Mouse (Mus musculus) small intestine, adult 2 months (tissue): ENCODE measurements around the gene Frrs1l. TPM values are rescaled to one million over a fixed set of nuclear protein-coding genes. Genes with fewer than 3 reads are reported as not detected.
A peak's percentile ranks its signal among the peaks of the same experiment; 100 is the strongest.

Experiments used
- H3K27ac ChIP-seq: fragments of 200-500 bp; 2 replicates; pipeline ENCODE4 v1.5.1; 2012; ENCODE audit warnings: low read depth, low read length, control low read depth, inconsistent platforms; ENCODE audit not compliant: insufficient read depth
- H3K27me3 ChIP-seq: fragments of 200-500 bp; 2 replicates; pipeline ENCODE4 v1.6.1; 2012; ENCODE audit warnings: mild to moderate bottlenecking, moderate library complexity, low read length, inconsistent platforms; ENCODE audit not compliant: control insufficient read depth, insufficient read depth
- H3K36me3 ChIP-seq: fragments of 200-500 bp; 2 replicates; pipeline ENCODE4 v1.6.1; 2012; ENCODE audit warnings: mild to moderate bottlenecking, low read length, control low read depth, inconsistent platforms; ENCODE audit not compliant: control insufficient read depth, insufficient read depth
- H3K4me1 ChIP-seq: fragments of 200-500 bp; 2 replicates; pipeline ENCODE4 v1.6.1; 2012; ENCODE audit warnings: low read length, inconsistent platforms, mixed read lengths; ENCODE audit not compliant: control insufficient read depth, insufficient read depth, insufficient read length
- H3K4me3 ChIP-seq: fragments of 200-500 bp; 2 replicates; pipeline ENCODE4 v1.5.1; 2012; ENCODE audit warnings: low read depth, mild to moderate bottlenecking, control low read depth, inconsistent platforms, low read length, moderate library complexity
- CTCF ChIP-seq: fragments of 200-500 bp; IDR thresholded peaks from 2 replicates; pipeline ENCODE4 v1.5.1; 2012; ENCODE audit warnings: low read depth, mild to moderate bottlenecking, control low read depth, inconsistent platforms, low read length, moderate library complexity, mixed read lengths; ENCODE audit not compliant: insufficient replicate concordance, insufficient read length; ENCODE audit errors: extremely low read depth
- POLR2A ChIP-seq: fragments of 200-500 bp; IDR thresholded peaks from 2 replicates; pipeline ENCODE4 v1.6.1; 2012; ENCODE audit warnings: low read depth, mild to moderate bottlenecking, control low read depth, inconsistent platforms, low read length, moderate library complexity
- WGBS: fragments of 180-500 bp; shearing (Covaris S2); methylation state at CpG from one replicate; pipeline ENCODE4 v1.1.7; 2018; 5-methylcytosine and 5-hydroxymethylcytosine counted together
- polyA plus RNA-seq: library from polyadenylated mRNA; depleted of rRNA; stranded (reverse); fragments of >200 nt; gene quantifications from 2 replicates; pipeline ENCODE4 v1.2.3, GENCODE M21; 2012

Frrs1l gene
- polyA plus RNA-seq, 1 experiment, result 0.01 TPM

DNA sequence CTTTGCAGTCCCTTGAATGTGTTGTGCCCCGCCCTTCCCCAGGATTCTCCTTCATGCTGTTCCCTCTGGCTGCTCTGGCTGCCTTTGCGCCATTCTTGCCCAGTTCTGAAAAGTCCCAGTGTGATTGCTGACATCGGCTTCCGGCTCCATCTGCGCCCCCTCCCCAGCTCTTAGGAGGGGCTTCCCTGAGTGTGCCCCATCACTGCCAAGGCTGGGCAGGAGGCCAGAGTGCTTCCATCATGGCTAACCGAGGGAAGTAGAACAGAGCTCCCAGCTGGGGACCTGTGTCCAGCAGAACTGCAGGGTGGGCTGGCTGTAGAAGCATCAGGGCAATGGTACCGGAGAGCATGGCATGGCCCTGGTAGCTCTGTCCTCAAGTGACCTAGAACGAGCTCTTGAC lies 14.8 kb upstream of the Frrs1l start:
- Histone ChIP-seq H3K36me3 (no peaks in the 10 kb centered on the region), H3K27me3 (no peaks in the 10 kb centered on the region), H3K4me3 (no peak overlapping the region), H3K27ac (no peak overlapping the region), H3K4me1 (no peaks in the 10 kb centered on the region)
- WGBS, result 72% methylated on average over 8 of the region's 8 CpGs
- TF ChIP-seq POLR2A (no peak), CTCF (no peak)

DNA sequence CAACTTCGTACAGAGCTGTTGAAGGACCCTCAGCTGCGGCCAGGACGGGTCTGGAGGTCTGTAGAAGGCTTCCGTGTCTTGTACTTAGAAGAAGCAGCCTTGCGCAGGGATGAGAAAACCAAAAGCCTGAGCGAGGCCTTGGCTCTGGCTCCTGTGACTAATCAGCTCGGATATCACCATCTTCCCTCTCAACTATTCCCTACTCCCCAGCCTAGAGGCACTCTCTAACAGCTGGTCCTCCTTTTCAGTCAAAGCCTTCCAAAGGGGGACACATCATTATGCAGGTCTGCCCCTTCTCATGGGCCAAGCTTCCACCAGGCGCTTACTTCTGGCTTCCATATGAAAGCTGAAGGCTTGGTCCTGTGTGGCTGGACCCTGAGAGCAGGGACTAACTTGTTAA lies 13.7 kb upstream of the Frrs1l start:
- Histone ChIP-seq H3K27me3 (no peaks in the 10 kb centered on the region), H3K27ac (no peak overlapping the region), H3K4me1 (no peaks in the 10 kb centered on the region), H3K36me3 (no peaks in the 10 kb centered on the region), H3K4me3 (no peak overlapping the region)
- TF ChIP-seq POLR2A (no peak), CTCF (no peak)
- 89% methylated on average over 8 of the region's 8 CpGs for WGBS

DNA sequence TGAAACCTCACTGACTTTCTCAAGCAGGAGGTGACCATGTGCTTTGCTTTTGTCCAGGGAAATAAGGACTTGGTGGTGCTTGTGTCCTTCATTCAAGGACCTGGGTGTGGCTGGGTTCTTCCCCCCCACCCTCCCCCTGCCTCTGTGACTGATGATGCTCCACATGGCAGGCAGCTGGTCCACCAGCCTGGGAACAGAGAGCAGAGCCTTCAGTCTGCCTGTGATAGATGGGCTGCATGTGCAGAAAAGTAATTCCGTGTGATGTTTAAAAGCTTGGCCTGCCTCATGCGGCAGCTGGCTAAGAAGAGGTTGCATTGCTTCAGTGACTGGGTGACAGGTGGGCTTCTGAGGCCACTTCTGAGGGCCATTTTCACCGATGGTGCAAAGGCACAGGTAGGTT lies 12.6 kb upstream of the Frrs1l start:
- no peaks in the 10 kb centered on the region for H3K4me1 ChIP-seq
- no peak for TF ChIP-seq POLR2A
- no peak for TF ChIP-seq CTCF
- H3K36me3 ChIP-seq, result no peaks in the 10 kb centered on the region
- no peak overlapping the region for H3K4me3 ChIP-seq
- 58% methylated on average over 3 of the region's 3 CpGs for WGBS
- no peak overlapping the region for H3K27ac ChIP-seq
- no peaks in the 10 kb centered on the region for H3K27me3 ChIP-seq

DNA sequence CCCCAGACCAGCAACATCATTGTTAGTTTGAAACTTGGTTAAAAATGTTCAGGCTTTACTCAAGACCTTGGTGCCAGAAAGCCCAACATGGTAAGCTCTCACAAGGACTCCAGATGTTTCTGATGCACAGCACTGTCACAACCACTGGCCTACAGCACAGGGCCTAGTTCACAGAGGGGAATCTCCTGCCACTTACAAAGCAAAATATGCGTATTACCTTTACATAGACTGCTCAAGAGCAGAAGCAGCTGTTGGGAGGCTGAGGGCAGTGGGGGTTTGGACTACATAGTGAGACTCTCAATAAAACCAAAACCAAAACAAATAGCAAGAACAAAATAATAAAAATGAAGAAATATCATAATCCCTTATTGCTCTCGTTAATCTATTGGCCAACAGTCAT lies 11.2 kb upstream of the Frrs1l start:
- Histone ChIP-seq H3K4me1 (no peaks in the 10 kb centered on the region), H3K36me3 (no peaks in the 10 kb centered on the region), H3K27me3 (no peaks in the 10 kb centered on the region), H3K27ac (no peak overlapping the region), H3K4me3 (no peak overlapping the region)
- WGBS, result 91% methylated on average over 2 of the region's 2 CpGs
- no peak for TF ChIP-seq CTCF
- TF ChIP-seq POLR2A, result no peak

DNA sequence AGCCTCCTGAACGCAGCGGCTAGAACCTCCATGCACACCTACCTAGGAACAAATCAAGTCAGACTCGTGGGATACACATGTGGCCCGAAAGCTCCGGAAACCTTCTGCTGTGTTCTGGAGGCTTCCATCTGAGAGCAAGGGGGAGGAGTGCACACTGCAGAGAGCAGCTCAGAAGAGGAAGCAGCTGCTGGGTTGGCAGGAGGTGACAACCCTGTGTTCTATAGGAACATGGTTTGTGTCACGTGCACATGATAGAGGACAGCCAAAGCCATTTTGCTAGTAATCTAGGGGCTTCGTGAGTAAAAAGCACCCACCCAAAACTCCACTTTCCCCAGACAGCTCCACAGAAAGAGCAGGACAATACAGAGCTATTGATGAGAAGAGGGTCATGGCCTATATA lies 3.1 kb upstream of the Frrs1l start:
- no peaks in the 10 kb centered on the region for H3K36me3 ChIP-seq
- TF ChIP-seq CTCF, result no peak
- TF ChIP-seq POLR2A, result no peak
- WGBS, result 75% methylated on average over 7 of the region's 7 CpGs
- no peak overlapping the region for H3K4me3 ChIP-seq
- peaks cover 28% of the 10 kb centered on the region for H3K27me3 ChIP-seq
- no peak overlapping the region for H3K27ac ChIP-seq
- H3K4me1 ChIP-seq, result peaks cover 2% of the 10 kb centered on the region; the same call in 1 of the 2 replicates

DNA sequence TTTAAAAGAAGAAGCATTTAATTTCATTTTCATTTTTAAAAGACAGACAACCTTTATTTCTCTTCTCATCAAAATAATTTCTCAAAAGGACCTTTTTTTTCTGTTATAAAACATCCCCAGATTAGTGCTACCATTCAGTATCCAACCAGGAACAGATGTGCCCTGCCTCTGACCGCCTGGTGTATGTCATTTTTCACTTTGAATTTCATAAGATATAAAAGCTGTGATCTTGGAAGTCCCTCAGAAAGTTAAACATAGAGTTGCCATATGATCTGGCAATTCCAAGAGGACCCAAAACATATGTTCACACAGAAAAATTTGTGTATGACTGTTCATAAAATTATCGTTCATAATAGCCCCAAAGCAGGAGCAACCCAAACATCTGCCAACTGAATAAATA lies 1.8 kb upstream of the Frrs1l start:
- H3K4me1 ChIP-seq, result peaks cover 2% of the 10 kb centered on the region; the same call in 1 of the 2 replicates
- H3K36me3 ChIP-seq, result no peaks in the 10 kb centered on the region
- WGBS, result 68% methylated on average over 2 of the region's 2 CpGs
- no peak overlapping the region for H3K4me3 ChIP-seq
- H3K27ac ChIP-seq, result no peak overlapping the region
- H3K27me3 ChIP-seq, result peaks cover 29% of the 10 kb centered on the region
- TF ChIP-seq POLR2A (no peak), CTCF (no peak)

DNA sequence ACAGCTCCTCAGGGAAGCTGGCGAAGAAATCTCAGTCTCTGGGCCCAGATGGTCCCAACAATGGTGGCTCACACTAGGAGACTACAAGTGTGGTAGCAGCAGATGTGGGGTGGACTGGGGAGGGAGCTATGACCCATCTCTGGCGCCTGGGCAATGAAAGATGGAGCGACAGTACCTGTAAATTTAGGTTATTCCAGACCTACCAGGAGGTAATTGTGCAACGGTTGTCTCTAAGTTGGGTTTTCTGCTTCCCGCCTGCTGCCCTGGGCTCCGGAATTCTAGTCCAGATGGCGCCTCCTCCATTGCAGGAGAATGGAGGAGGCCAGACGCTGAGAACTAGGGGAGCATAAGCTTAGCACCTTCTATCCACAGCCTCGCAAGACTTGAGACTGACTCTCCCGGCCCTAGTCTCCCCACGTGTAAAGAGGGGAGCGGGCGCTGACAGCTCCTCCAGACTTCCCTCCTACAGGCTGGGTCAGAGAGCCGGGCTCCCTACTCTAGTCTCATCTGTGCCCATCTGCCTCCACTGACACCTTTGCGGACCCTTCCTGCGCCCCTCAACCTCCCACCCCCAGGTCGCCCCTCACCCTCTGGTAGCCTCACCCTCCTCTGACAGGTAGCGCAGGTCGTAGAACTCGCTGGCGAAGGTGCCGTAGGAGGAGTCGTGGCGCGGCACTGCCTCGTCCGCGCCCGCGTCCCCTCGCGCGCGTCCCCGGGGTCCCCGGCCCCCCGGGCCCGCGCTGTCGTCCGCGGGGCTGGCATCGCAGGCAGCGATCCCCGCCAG lies 568 bp downstream of the Frrs1l start:
- H3K27me3 ChIP-seq, result peaks cover 29% of the 10 kb centered on the region
- peaks cover 2% of the 10 kb centered on the region; the same call in 1 of the 2 replicates for H3K4me1 ChIP-seq
- 11% methylated on average over 45 of the region's 45 CpGs for WGBS
- no peaks in the 10 kb centered on the region for H3K36me3 ChIP-seq
- H3K27ac ChIP-seq, result no peak overlapping the region
- H3K4me3 ChIP-seq, result peak overlapping the region; percentile 36
- TF ChIP-seq POLR2A (no peak), CTCF (no peak)
